Mouse (Mus musculus) CH12.LX (cell line): ENCODE results near the gene Gm44596. TPM values are rescaled to one million over a fixed set of nuclear protein-coding genes. Genes with fewer than 3 reads are reported as not detected.

ENCODE experiments used
- DNase-seq: peaks from one replicate; pipeline ENCODE4 v3.0.0-alpha.2; 2013; ENCODE audit errors: extremely low read depth
- H3K27ac ChIP-seq: 2 replicates; pipeline ENCODE4 v1.5.1; 2012; ENCODE audit warnings: low read depth, mild to moderate bottlenecking, control low read depth, moderate library complexity; ENCODE audit not compliant: insufficient read depth
- H3K27me3 ChIP-seq: replicated peaks from 2 replicates; pipeline ENCODE3; 2012; ENCODE audit warnings: inconsistent platforms
- H3K36me3 ChIP-seq, 2 experiments: replicated peaks in 1 of 2; 2 replicates each; pipeline versions ENCODE3 to v1.6.1; 2012; ENCODE audit warnings: inconsistent platforms in 1 of 2, low read length in 1 of 2, mild to moderate bottlenecking in 1 of 2, mixed read lengths in 1 of 2, moderate library complexity in 1 of 2; ENCODE audit not compliant: control insufficient read depth in 1 of 2, insufficient read depth in 1 of 2
- H3K4me1 ChIP-seq, 2 experiments: 2 replicates each; pipeline ENCODE4 v1.6.1; 2012; ENCODE audit warnings: inconsistent platforms in 1 of 2, moderate library complexity in 1 of 2; ENCODE audit not compliant: insufficient read depth in 2 of 2, control insufficient read depth in 1 of 2
- H3K4me2 ChIP-seq: 2 replicates; pipeline ENCODE4 v1.6.1; 2012; ENCODE audit warnings: low read depth, mild to moderate bottlenecking, control low read depth; ENCODE audit not compliant: poor library complexity, insufficient read depth, severe bottlenecking
- H3K4me3 ChIP-seq, 3 experiments: fragments of 150-350 bp in 1 of 3; sonication (generic) in 1 of 3; replicated peaks in 1 of 3; 2 replicates each; pipeline versions ENCODE3 to v1.5.1; 2011 to 2012; ENCODE audit warnings: low read depth in 2 of 3, low read length in 2 of 3, mild to moderate bottlenecking in 2 of 3, moderate library complexity in 2 of 3, control low read depth in 1 of 3, improper control_type of control experiment in 1 of 3, inconsistent platforms in 1 of 3, mixed read lengths in 1 of 3; ENCODE audit not compliant: poor library complexity in 1 of 3
- H3K79me2 ChIP-seq: replicated peaks from 2 replicates; pipeline ENCODE4 v1.6.1; 2012; ENCODE audit warnings: mild to moderate bottlenecking, moderate library complexity; ENCODE audit not compliant: control insufficient read depth, poor library complexity, insufficient read depth, severe bottlenecking; ENCODE audit errors: extremely low read depth
- H3K9ac ChIP-seq: 2 replicates; pipeline ENCODE4 v1.6.1; 2012; ENCODE audit warnings: low read depth, mild to moderate bottlenecking, control low read depth, moderate library complexity; ENCODE audit not compliant: insufficient read depth
- H3K9me3 ChIP-seq: replicated peaks from 2 replicates; pipeline ENCODE3; 2012; ENCODE audit warnings: low read length, inconsistent platforms, mixed read lengths
- BHLHE40 ChIP-seq: IDR thresholded peaks from 2 replicates; pipeline ENCODE4 v1.6.1; 2011; ENCODE audit warnings: mild to moderate bottlenecking, low read depth, low read length, improper control_type of control experiment
- CHD1 ChIP-seq: IDR thresholded peaks from 2 replicates; pipeline ENCODE4 v1.6.1; 2012; ENCODE audit warnings: low read depth, low read length, improper control_type of control experiment, inconsistent platforms
- CTCF ChIP-seq, 2 experiments: IDR thresholded peaks in 1 of 2; conservative IDR thresholded peaks in 1 of 2; 2 replicates each; pipeline ENCODE4 v1.5.1; 2011 to 2012; ENCODE audit warnings: low read depth in 2 of 2, low read length in 2 of 2, improper control_type of control experiment in 1 of 2, inconsistent platforms in 1 of 2, mild to moderate bottlenecking in 1 of 2, moderate library complexity in 1 of 2
- ELF1 ChIP-seq: IDR thresholded peaks from 2 replicates; pipeline ENCODE4 v1.6.1; 2014; ENCODE audit warnings: low read depth, mild to moderate bottlenecking, inconsistent platforms, low read length, improper control_type of control experiment
- EP300 ChIP-seq: IDR thresholded peaks from 2 replicates; pipeline ENCODE4 v1.6.1; 2011; ENCODE audit warnings: low read length, improper control_type of control experiment
- ETS1 ChIP-seq: conservative IDR thresholded peaks from 2 replicates; pipeline ENCODE4 v1.6.1; 2012; ENCODE audit warnings: low read depth, mild to moderate bottlenecking, inconsistent platforms, low read length, improper control_type of control experiment, moderate library complexity
- HCFC1 ChIP-seq: IDR thresholded peaks from 2 replicates; pipeline ENCODE4 v1.6.1; 2012; ENCODE audit warnings: low read depth, mild to moderate bottlenecking, inconsistent platforms, low read length, improper control_type of control experiment
- JUN ChIP-seq: IDR thresholded peaks from 2 replicates; pipeline ENCODE4 v1.6.1; 2011; ENCODE audit warnings: low read depth, mild to moderate bottlenecking, low read length, improper control_type of control experiment, moderate library complexity; ENCODE audit not compliant: insufficient read depth
- JUND ChIP-seq: conservative IDR thresholded peaks from 2 replicates; pipeline ENCODE4 v1.6.1; 2011; ENCODE audit warnings: low read depth, low read length, improper control_type of control experiment
- KAT2A ChIP-seq: IDR thresholded peaks from 2 replicates; pipeline ENCODE4 v1.6.1; 2012; ENCODE audit warnings: low read length, improper control_type of control experiment, inconsistent platforms; ENCODE audit not compliant: insufficient replicate concordance
- MAZ ChIP-seq: IDR thresholded peaks from 2 replicates; pipeline ENCODE4 v1.6.1; 2012; ENCODE audit warnings: low read depth, mild to moderate bottlenecking, inconsistent platforms, low read length, improper control_type of control experiment, moderate library complexity
- MEF2A ChIP-seq: IDR thresholded peaks from 2 replicates; pipeline ENCODE4 v1.6.1; 2014; ENCODE audit warnings: low read depth, mild to moderate bottlenecking, inconsistent platforms, low read length, improper control_type of control experiment, borderline replicate concordance
- MXI1 ChIP-seq: IDR thresholded peaks from 2 replicates; pipeline ENCODE4 v1.6.1; 2011; ENCODE audit warnings: mild to moderate bottlenecking, low read depth, low read length, improper control_type of control experiment
- MYC ChIP-seq: IDR thresholded peaks from 2 replicates; pipeline ENCODE4 v1.6.1; 2011; ENCODE audit warnings: low read depth, mild to moderate bottlenecking, improper control_type of control experiment, low read length
- NRF1 ChIP-seq: IDR thresholded peaks from 2 replicates; pipeline ENCODE4 v1.6.1; 2014; ENCODE audit warnings: low read depth, mild to moderate bottlenecking, inconsistent platforms, low read length, improper control_type of control experiment, moderate library complexity
- PAX5 ChIP-seq: IDR thresholded peaks from 2 replicates; pipeline ENCODE4 v1.6.1; 2012; ENCODE audit warnings: low read length, inconsistent platforms, mixed read lengths
- POLR2AphosphoS2 ChIP-seq: IDR thresholded peaks from 2 replicates; pipeline ENCODE4 v1.6.1; 2011; ENCODE audit warnings: low read depth, low read length, improper control_type of control experiment
- RAD21 ChIP-seq: IDR thresholded peaks from 2 replicates; pipeline ENCODE4 v1.6.1; 2011; ENCODE audit warnings: low read depth, mild to moderate bottlenecking, low read length, improper control_type of control experiment, moderate library complexity
- SIN3A ChIP-seq: IDR thresholded peaks from 2 replicates; pipeline ENCODE4 v1.6.1; 2012; ENCODE audit warnings: low read length, improper control_type of control experiment, inconsistent platforms
- TBP ChIP-seq: conservative IDR thresholded peaks from 2 replicates; pipeline ENCODE4 v1.6.1; 2011; ENCODE audit warnings: low read depth, low read length, improper control_type of control experiment
- TCF12 ChIP-seq: IDR thresholded peaks from 2 replicates; pipeline ENCODE4 v1.6.1; 2014; ENCODE audit warnings: low read depth, mild to moderate bottlenecking, inconsistent platforms, low read length, improper control_type of control experiment
- USF1 ChIP-seq: IDR thresholded peaks from 2 replicates; pipeline ENCODE4 v1.6.1; 2014; ENCODE audit warnings: low read depth, mild to moderate bottlenecking, inconsistent platforms, low read length, improper control_type of control experiment
- dilution Hi-C: fragments of 300-500 bp; cut with MboI; formaldehyde crosslinking; loops from 2 replicates; pipeline ENCODE4 v1.14.3; 2020; ENCODE audit warnings: low sequenced_read_pairs; ENCODE audit not compliant: extremely low pct_unique_long_range_greater_than_20kb, extremely low pct_ligation_motif_present
- in situ Hi-C: fragments of 300-500 bp; cut with MboI; formaldehyde crosslinking; loops from 3 replicates; pipeline ENCODE4 v1.14.3; 2019; ENCODE audit warnings: low sequenced_read_pairs, low pct_ligation_motif_present, low pct_unique_long_range_greater_than_20kb, mixed read lengths
- polyA plus RNA-seq: library from polyadenylated mRNA; unstranded; fragments of >175 nt; gene quantifications from 2 replicates; pipeline ENCODE4 v1.2.1, GENCODE M21; 2012; ENCODE audit warnings: low read depth; ENCODE audit not compliant: insufficient read length
- total RNA-seq, 2 experiments: library from RNA; depleted of rRNA; stranded (reverse); fragments of 300-350 nt in 1 of 2; fragments of >200 nt in 1 of 2; gene quantifications; 2 replicates each; pipeline ENCODE4 v1.2.3; 2012 to 2014

The Gm44596 gene
- total and polyA plus RNA-seq, 3 experiments, result not detected

DNA sequence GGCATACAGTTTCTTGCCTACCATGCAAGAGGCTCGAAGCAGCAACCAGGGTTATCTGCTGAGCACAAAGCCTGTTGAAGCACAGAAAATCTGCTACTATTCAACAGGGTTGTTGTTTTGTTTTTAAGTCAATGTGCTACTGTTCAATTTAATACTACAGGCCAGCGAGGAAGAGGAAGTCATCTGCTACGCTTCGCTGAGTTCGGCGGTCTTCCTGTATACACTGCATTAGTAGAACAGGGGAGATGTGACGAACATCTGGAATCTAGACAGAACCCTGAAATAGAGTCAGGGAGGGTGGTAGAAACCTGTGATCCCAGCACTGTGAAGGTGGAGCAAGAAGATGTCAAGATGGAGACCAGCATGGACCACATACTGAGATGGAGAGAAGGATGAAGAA is 8.4 kb downstream of the Gm44596 start (continued):
- TF ChIP-seq SIN3A, result no peak
- TF ChIP-seq JUND, result no peak
- peak; percentile 70 for TF ChIP-seq EP300
- TF ChIP-seq MAZ, result no peak
- TF ChIP-seq POLR2AphosphoS2, result no peak

DNA sequence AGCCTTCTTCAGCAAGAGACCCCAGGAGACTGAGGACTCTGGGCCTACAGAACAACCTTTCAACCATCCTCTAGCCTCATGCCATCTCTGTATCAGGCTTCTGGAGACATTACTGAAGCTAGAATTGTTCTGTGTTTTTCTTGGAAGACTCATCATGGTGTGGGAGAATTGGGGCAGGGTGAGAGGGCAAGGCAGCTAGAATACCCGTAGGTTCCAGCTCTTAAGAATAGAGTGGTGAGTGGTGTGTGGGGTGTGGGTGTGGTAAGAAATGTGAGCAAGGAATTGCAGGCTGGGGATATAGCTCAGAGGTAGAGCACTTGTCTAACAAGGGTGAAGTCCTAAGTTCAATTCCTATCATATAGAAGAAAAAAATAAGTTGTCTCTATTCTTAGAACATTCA is 9.7 kb downstream of the Gm44596 start:
- no peaks in the 10 kb centered on the region for H3K27me3 ChIP-seq
- H3K4me3 ChIP-seq, result no peak overlapping the region
- H3K9me3 ChIP-seq, result no peaks in the 10 kb centered on the region
- H3K4me1 ChIP-seq, result peaks cover 8 to 39% of the 10 kb centered on the region in 2 experiments; a peak in 2 of 4 replicates
- no peak overlapping the region for H3K9ac ChIP-seq
- TF ChIP-seq SIN3A, result no peak
- TF ChIP-seq CTCF (conservative IDR thresholded peaks at IDR 0.05 in 1 of 2, IDR thresholded peaks at IDR 0.05 in 1 of 2; ENCODE audit: low read depth in 2 of 2, low read length in 2 of 2), result no peak
- TF ChIP-seq CHD1, result no peak
- TF ChIP-seq JUN, result no peak
- TF ChIP-seq PAX5, result no peak
- TF ChIP-seq TCF12, result no peak
- no peak for TF ChIP-seq TBP
- no peak for TF ChIP-seq MYC
- TF ChIP-seq MXI1, result no peak
- no peak for TF ChIP-seq RAD21
- TF ChIP-seq ETS1, result no peak
- no peak for TF ChIP-seq USF1
- TF ChIP-seq KAT2A, result no peak
- no peak for TF ChIP-seq NRF1
- no peak for TF ChIP-seq JUND
- no peak for TF ChIP-seq MEF2A
- TF ChIP-seq ELF1, result no peak
- no peak for TF ChIP-seq BHLHE40
- no peak for TF ChIP-seq HCFC1
- H3K27ac ChIP-seq, result no peak overlapping the region
- H3K36me3 ChIP-seq, result no peaks in the 10 kb centered on the region
- no peak for DNase-seq
- dilution Hi-C loops, result no loop called here
- in situ Hi-C loops, result no loop called here
- H3K4me2 ChIP-seq, result no peak overlapping the region
- H3K79me2 ChIP-seq, result no peaks in the 10 kb centered on the region
